Mouse (Mus musculus) lung, embryonic 16.5 days (tissue): Measurements from ENCODE around the gene Tnni1. TPM values are rescaled to one million over a fixed set of nuclear protein-coding genes. Genes with fewer than 3 reads are reported as not detected.

Experiments used
- ATAC-seq: fragments of 200-750 bp; cut with Nextera tagmentation; 2 replicates; pipeline ENCODE4 v1.8.0; 2017; ENCODE audit warnings: low read depth, mild to moderate bottlenecking, moderate library complexity
- H3K27ac ChIP-seq: fragments of 300-500 bp; sonication (generic); 2 replicates; pipeline ENCODE4 v1.5.1; 2014; ENCODE audit warnings: mild to moderate bottlenecking, control low read depth, low read length
- H3K27me3 ChIP-seq: fragments of 300-500 bp; sonication (generic); 2 replicates; pipeline ENCODE4 v1.6.1; 2014; ENCODE audit warnings: low read depth, low read length, mixed read lengths; ENCODE audit not compliant: control insufficient read depth, insufficient read depth
- H3K36me3 ChIP-seq: fragments of 300-500 bp; sonication (generic); 2 replicates; pipeline ENCODE4 v1.6.1; 2014; ENCODE audit warnings: low read length; ENCODE audit not compliant: control insufficient read depth, insufficient read depth
- H3K4me1 ChIP-seq: fragments of 300-500 bp; sonication (generic); replicated peaks from 2 replicates; pipeline ENCODE4 v1.6.1; 2014; ENCODE audit warnings: low read length, mixed read lengths; ENCODE audit not compliant: control insufficient read depth, insufficient read depth
- H3K4me2 ChIP-seq: fragments of 300-500 bp; sonication (generic); 2 replicates; pipeline ENCODE4 v1.6.1; 2014; ENCODE audit warnings: low read depth, low read length, control low read depth
- H3K4me3 ChIP-seq: fragments of 300-500 bp; sonication (generic); 2 replicates; pipeline ENCODE4 v1.5.1; 2014; ENCODE audit warnings: mild to moderate bottlenecking, low read length, control low read depth
- H3K9ac ChIP-seq: fragments of 300-500 bp; sonication (generic); 2 replicates; pipeline ENCODE4 v1.6.1; 2014; ENCODE audit warnings: low read length, control low read depth
- H3K9me3 ChIP-seq: fragments of 300-500 bp; sonication (generic); 2 replicates; pipeline ENCODE4 v1.6.1; 2016; ENCODE audit warnings: low read length; ENCODE audit not compliant: control insufficient read depth
- WGBS: fragments of 180-500 bp; shearing (Covaris S2); extraction: QIAGEN DNeasy Blood & Tissue Kit; methylation state at CpG from one replicate; pipeline ENCODE4 v1.1.7; 2014; 5-methylcytosine and 5-hydroxymethylcytosine counted together
- polyA plus RNA-seq: library from polyadenylated mRNA; unstranded; fragments of >200 nt; fragmentation: Nextera tagmentation; extraction: Ambion mirVana; gene quantifications from 2 replicates; pipeline ENCODE4 v1.2.1, GENCODE M21; 2015

The Tnni1 gene
- polyA plus RNA-seq, 1 experiment from 2014 or later, result 105 TPM

- H3K9ac ChIP-seq, result no peak overlapping the region
- no peak overlapping the region for H3K4me2 ChIP-seq
Observed at GRCm38 (mm10) chr1:135843519-135844262, 64.5 kb downstream of the Tnni1 start.

GRCm38 (mm10) chr1:135844481-135844880 is 65.2 kb downstream of the Tnni1 start:
- Histone ChIP-seq H3K4me3 (no peak overlapping the region), H3K9me3 (no peaks in the 10 kb centered on the region), H3K27me3 (no peaks in the 10 kb centered on the region), H3K9ac (no peak overlapping the region), H3K36me3 (no peaks in the 10 kb centered on the region), H3K27ac (no peak overlapping the region), H3K4me2 (no peak overlapping the region), H3K4me1 (peaks cover 5% of the 10 kb centered on the region)
- ATAC-seq, result peak; percentile 60
- WGBS, result 37% methylated on average over 6 of the region's 6 CpGs

More at GRCm38 (mm10) chr1:135843519-135844262, 64.5 kb downstream of the Tnni1 start:
- Histone ChIP-seq H3K27me3 (no peaks in the 10 kb centered on the region), H3K9me3 (no peaks in the 10 kb centered on the region), H3K4me1 (peaks cover 5% of the 10 kb centered on the region), H3K27ac (no peak overlapping the region), H3K36me3 (no peaks in the 10 kb centered on the region), H3K4me3 (no peak overlapping the region)
- 82% methylated on average over 10 of the region's 10 CpGs for WGBS
- no peak for ATAC-seq

GRCm38 (mm10) chr1:135846632-135847031 is 67.4 kb downstream of the Tnni1 start:
- H3K4me1 ChIP-seq, result peaks cover 5% of the 10 kb centered on the region
- no peak overlapping the region for H3K4me3 ChIP-seq
- H3K36me3 ChIP-seq, result no peaks in the 10 kb centered on the region
- no peaks in the 10 kb centered on the region for H3K9me3 ChIP-seq
- no peaks in the 10 kb centered on the region for H3K27me3 ChIP-seq
- 80% methylated on average over 5 of the region's 5 CpGs for WGBS
- H3K9ac ChIP-seq, result no peak overlapping the region
- no peak overlapping the region for H3K4me2 ChIP-seq
- H3K27ac ChIP-seq, result no peak overlapping the region
- ATAC-seq, result no peak

GRCm38 (mm10) chr1:135847139-135847562 is 67.9 kb downstream of the Tnni1 start:
- H3K27me3 ChIP-seq, result no peaks in the 10 kb centered on the region
- 28% methylated on average over 6 of the region's 6 CpGs for WGBS
- no peaks in the 10 kb centered on the region for H3K9me3 ChIP-seq
- H3K36me3 ChIP-seq, result no peaks in the 10 kb centered on the region
- no peak overlapping the region for H3K4me3 ChIP-seq
- 0 out of 2 replicates have a peak, but pooled peaks have one; percentile 15 for ATAC-seq
- no peak overlapping the region for H3K27ac ChIP-seq
- H3K9ac ChIP-seq, result no peak overlapping the region
- peaks cover 5% of the 10 kb centered on the region for H3K4me1 ChIP-seq
- H3K4me2 ChIP-seq, result no peak overlapping the region

- H3K4me1 ChIP-seq, result peaks cover 5% of the 10 kb centered on the region
- no peak overlapping the region for H3K27ac ChIP-seq
- H3K4me2 ChIP-seq, result no peak overlapping the region
- H3K9ac ChIP-seq, result no peak overlapping the region
- no peak overlapping the region for H3K4me3 ChIP-seq
- no peak for ATAC-seq
- H3K36me3 ChIP-seq, result no peaks in the 10 kb centered on the region
- 76% methylated on average over 17 of the region's 17 CpGs for WGBS
- H3K9me3 ChIP-seq, result no peaks in the 10 kb centered on the region
- H3K27me3 ChIP-seq, result no peaks in the 10 kb centered on the region
Observed at GRCm38 (mm10) chr1:135847611-135848351, 68.5 kb downstream of the Tnni1 start.

GRCm38 (mm10) chr1:135850722-135851512 is 71.7 kb downstream of the Tnni1 start:
- 66% methylated on average over 12 of the region's 12 CpGs for WGBS

GRCm38 (mm10) chr1:135852044-135852756 is 73.0 kb downstream of the Tnni1 start:
- Histone ChIP-seq H3K9ac (peak overlapping the region; percentile 31; the same call in 1 of the 2 replicates), H3K27ac (no peak overlapping the region), H3K4me2 (no peak overlapping the region), H3K27me3 (no peaks in the 10 kb centered on the region), H3K4me1 (no peaks in the 10 kb centered on the region; the same call in none of the 2 replicates), H3K9me3 (no peaks in the 10 kb centered on the region), H3K36me3 (no peaks in the 10 kb centered on the region), H3K4me3 (no peak overlapping the region)
- WGBS, result 44% methylated on average over 13 of the region's 13 CpGs
- ATAC-seq, result 0 out of 2 replicates have a peak, but pooled peaks have one; percentile 24

More at GRCm38 (mm10) chr1:135850722-135851512, 71.7 kb downstream of the Tnni1 start:
- Histone ChIP-seq H3K4me1 (no peaks in the 10 kb centered on the region; the same call in none of the 2 replicates), H3K4me3 (no peak overlapping the region), H3K36me3 (no peaks in the 10 kb centered on the region), H3K4me2 (no peak overlapping the region), H3K9ac (no peak overlapping the region), H3K27ac (no peak overlapping the region), H3K9me3 (no peaks in the 10 kb centered on the region), H3K27me3 (no peaks in the 10 kb centered on the region)
- ATAC-seq, result 0 out of 2 replicates have a peak, but pooled peaks have one; percentile 24

- Histone ChIP-seq H3K27me3 (no peaks in the 10 kb centered on the region), H3K4me2 (no peak overlapping the region), H3K36me3 (no peaks in the 10 kb centered on the region), H3K4me1 (no peaks in the 10 kb centered on the region; the same call in none of the 2 replicates), H3K9me3 (no peaks in the 10 kb centered on the region), H3K9ac (no peak overlapping the region), H3K4me3 (no peak overlapping the region), H3K27ac (no peak overlapping the region)
- ATAC-seq, result no peak
- WGBS, result 87% methylated on average over 3 of the region's 4 CpGs
Observed at GRCm38 (mm10) chr1:135853200-135853599, 74.0 kb downstream of the Tnni1 start.
